Mouse (Mus musculus): ENCODE data around the gene Tab2.
A peak's percentile ranks its signal among the peaks of the same experiment; 100 is the strongest.

Gene Tab2

DNA sequence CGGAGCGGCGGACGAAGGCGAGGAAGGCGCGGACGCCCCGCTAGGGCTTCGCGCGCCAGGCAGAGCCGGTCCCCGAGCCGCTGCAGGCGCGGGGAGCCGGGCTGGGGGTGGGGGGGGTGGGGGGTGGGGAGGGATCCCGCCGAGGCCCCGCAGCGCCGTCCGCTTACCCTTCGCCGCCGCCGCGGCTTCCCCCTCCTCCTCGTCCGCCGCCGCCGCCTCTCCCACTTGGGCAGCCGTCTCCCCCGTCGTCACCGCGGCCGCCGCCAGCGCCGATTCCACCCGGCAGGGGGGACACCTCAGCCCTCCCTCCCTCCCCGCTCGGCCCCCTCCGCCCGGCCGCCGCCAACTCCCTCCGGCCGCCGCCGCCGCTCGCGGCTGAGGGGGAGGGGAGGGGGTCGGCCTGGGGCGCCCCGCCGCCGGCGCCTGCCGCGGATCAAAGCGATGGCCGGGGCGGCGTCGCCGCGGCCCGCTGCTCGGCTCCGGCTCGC lies 352 bp downstream of the Tab2 start:
- peak overlapping the region; percentile 89 for H3K4me3 ChIP-seq (replicated peaks; ENCODE audit: low read length)
- no peaks in the 10 kb centered on the region for H3K36me3 ChIP-seq (ENCODE audit: insufficient read depth, low read length)
- TF ChIP-seq POU5F1 (IDR thresholded peaks at IDR 0.05; ENCODE audit: borderline replicate concordance, low read length) (no peak), NANOG (IDR thresholded peaks at IDR 0.05; ENCODE audit: borderline replicate concordance, low read length) (no peak), CTCF (conservative IDR thresholded peaks at IDR 0.05; ENCODE audit: low read length) (no peak)

DNA sequence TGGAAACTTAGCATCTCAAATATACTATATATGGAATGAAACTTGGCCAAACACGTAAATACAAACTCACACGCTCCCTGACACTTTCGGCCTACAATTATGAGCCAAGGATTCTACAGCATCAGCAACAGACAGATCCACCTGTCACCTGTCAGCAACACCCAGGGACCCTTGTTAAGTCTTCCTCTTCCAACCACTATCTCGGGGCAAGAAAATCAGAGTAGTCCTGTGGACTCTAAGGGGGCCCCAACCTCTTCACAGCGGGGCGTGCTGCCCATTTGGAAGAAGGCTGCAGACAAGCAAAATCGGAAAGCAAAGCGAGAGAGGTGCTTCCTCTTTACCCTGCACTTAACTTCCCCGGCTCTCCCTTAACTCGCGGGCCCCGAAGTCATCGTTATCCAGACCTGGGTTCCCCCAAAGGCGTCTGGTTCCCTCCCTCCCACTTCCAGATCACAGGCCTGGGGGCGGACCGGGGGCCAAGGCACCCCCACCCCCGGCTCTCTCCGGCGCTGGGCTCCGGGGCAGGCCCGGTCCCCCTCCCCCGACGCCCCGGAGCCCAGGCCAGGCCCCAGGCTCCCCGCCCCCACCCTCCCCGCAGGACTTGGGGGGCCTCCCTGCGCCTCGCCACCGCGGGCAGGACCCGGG lies 919 bp downstream of the Tab2 start:
- Histone ChIP-seq H3K36me3 (ENCODE audit: insufficient read depth, low read length) (no peaks in the 10 kb centered on the region), H3K4me1 (replicated peaks; ENCODE audit: low read depth, low read length) (peaks cover 33% of the 10 kb centered on the region), H3K9me3 (ENCODE audit: low read length) (no peaks in the 10 kb centered on the region), H3K4me3 (replicated peaks; ENCODE audit: low read length) (peak overlapping the region; percentile 89), H3K27me3 (ENCODE audit: insufficient read depth, low read length) (no peaks in the 10 kb centered on the region)
- TF ChIP-seq CTCF (conservative IDR thresholded peaks at IDR 0.05; ENCODE audit: low read length) (no peak), NANOG (IDR thresholded peaks at IDR 0.05; ENCODE audit: borderline replicate concordance, low read length) (no peak), POU5F1 (IDR thresholded peaks at IDR 0.05; ENCODE audit: borderline replicate concordance, low read length) (no peak)

More for the DNA sequence above, 352 bp downstream of the Tab2 start:
- no peaks in the 10 kb centered on the region for H3K27me3 ChIP-seq (ENCODE audit: insufficient read depth, low read length)
- H3K9me3 ChIP-seq (ENCODE audit: low read length), result no peaks in the 10 kb centered on the region
- peaks cover 32% of the 10 kb centered on the region for H3K4me1 ChIP-seq (replicated peaks; ENCODE audit: low read depth, low read length)

DNA sequence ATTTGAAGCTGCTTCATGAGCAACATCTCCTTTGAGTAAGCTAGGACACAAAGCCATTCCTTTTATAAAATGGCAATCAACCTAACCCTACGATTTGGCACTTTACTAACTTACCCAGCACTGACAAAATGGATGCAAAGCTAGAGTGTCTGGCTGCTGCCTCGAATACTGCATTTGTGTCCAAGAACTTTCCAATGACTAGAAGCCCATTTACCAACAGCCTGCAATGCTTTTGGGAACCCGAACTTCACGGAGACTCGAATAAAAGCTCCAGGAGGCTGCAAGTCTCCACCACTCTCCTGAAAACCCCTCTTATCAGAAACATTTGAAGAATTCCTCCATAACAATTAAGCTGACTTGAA lies 1.4 kb downstream of the Tab2 start:
- H3K4me3 ChIP-seq (replicated peaks; ENCODE audit: low read length), result peak overlapping the region; percentile 89

DNA sequence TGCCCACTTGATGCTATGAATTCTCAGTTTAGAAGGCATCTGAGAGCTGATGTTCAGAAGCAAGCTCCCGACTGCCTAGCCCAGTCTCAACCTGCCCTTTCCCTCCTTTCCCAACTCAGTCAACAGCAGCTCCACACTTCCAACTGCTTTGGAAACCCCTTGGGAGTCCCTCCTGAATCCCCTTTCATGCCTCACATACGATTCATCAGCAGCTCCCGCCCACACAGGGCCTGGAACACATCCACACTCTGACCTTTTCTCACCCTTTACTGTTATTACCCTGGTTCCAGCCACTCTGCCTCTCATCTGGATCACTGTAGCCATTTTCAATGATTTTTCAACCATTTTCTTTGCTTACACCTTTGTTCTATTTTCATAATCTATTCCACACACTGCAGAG lies 13.0 kb downstream of the Tab2 start:
- TF ChIP-seq POU5F1 (IDR thresholded peaks at IDR 0.05; ENCODE audit: borderline replicate concordance, low read length) (no peak), NANOG (IDR thresholded peaks at IDR 0.05; ENCODE audit: borderline replicate concordance, low read length) (no peak), CTCF (conservative IDR thresholded peaks at IDR 0.05; ENCODE audit: low read length) (no peak)
- no peaks in the 10 kb centered on the region for H3K9me3 ChIP-seq (ENCODE audit: low read length)
- 0 out of 2 replicates have a peak, but pooled peaks cover 6% of the 10 kb centered on the region for H3K36me3 ChIP-seq (ENCODE audit: insufficient read depth, low read length)
- no peaks in the 10 kb centered on the region for H3K27me3 ChIP-seq (ENCODE audit: insufficient read depth, low read length)
- peaks cover 11% of the 10 kb centered on the region for H3K4me1 ChIP-seq (replicated peaks; ENCODE audit: low read depth, low read length)
- no peak overlapping the region for H3K4me3 ChIP-seq (replicated peaks; ENCODE audit: low read length)

More for the DNA sequence above, 1.4 kb downstream of the Tab2 start:
- H3K4me1 ChIP-seq (replicated peaks; ENCODE audit: low read depth, low read length), result peaks cover 36% of the 10 kb centered on the region
- H3K36me3 ChIP-seq (ENCODE audit: insufficient read depth, low read length), result no peaks in the 10 kb centered on the region
- H3K27me3 ChIP-seq (ENCODE audit: insufficient read depth, low read length), result no peaks in the 10 kb centered on the region
- no peaks in the 10 kb centered on the region for H3K9me3 ChIP-seq (ENCODE audit: low read length)
- TF ChIP-seq NANOG (IDR thresholded peaks at IDR 0.05; ENCODE audit: borderline replicate concordance, low read length), result no peak
- TF ChIP-seq POU5F1 (IDR thresholded peaks at IDR 0.05; ENCODE audit: borderline replicate concordance, low read length), result no peak
- TF ChIP-seq CTCF (conservative IDR thresholded peaks at IDR 0.05; ENCODE audit: low read length), result no peak

DNA sequence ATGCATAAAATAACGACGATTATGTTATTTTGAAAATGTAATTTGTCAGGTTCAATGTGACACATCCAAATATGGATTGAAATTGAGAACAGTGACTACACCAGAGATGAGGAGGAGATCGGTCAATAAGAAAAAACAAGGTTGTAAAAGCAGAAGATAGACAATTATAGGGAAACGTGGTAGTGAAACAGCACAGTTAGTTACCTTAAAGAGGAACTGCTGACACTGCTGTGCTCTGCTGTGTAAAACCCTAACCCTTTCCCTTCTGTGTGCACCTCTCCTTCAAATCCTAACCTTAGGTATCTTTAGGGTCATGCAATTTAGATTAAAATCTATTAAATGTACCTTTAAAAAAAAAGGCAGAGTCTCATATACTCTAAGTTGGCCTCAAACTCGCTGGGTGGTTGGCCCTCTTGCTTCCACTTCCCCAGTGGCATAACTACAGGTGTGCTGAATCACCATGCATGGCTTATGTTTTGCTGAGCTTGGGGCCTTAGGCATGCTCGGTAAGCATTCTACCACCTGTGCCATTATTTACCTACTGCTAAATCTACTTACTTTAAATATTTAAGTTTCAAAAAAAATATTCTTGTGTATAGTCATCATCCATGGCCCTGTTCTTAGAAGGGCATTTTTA lies 19.4 kb downstream of the Tab2 start:
- H3K27me3 ChIP-seq (ENCODE audit: insufficient read depth, low read length), result no peaks in the 10 kb centered on the region
- H3K36me3 ChIP-seq (ENCODE audit: insufficient read depth, low read length), result peaks cover 5% of the 10 kb centered on the region; the same call in 1 of the 2 replicates
- no peak overlapping the region for H3K4me3 ChIP-seq (replicated peaks; ENCODE audit: low read length)
- no peak for TF ChIP-seq CTCF (conservative IDR thresholded peaks at IDR 0.05; ENCODE audit: low read length)
- TF ChIP-seq POU5F1 (IDR thresholded peaks at IDR 0.05; ENCODE audit: borderline replicate concordance, low read length), result no peak
- no peak for TF ChIP-seq NANOG (IDR thresholded peaks at IDR 0.05; ENCODE audit: borderline replicate concordance, low read length)
- H3K4me1 ChIP-seq (replicated peaks; ENCODE audit: low read depth, low read length), result no peaks in the 10 kb centered on the region
- no peaks in the 10 kb centered on the region for H3K9me3 ChIP-seq (ENCODE audit: low read length)

DNA sequence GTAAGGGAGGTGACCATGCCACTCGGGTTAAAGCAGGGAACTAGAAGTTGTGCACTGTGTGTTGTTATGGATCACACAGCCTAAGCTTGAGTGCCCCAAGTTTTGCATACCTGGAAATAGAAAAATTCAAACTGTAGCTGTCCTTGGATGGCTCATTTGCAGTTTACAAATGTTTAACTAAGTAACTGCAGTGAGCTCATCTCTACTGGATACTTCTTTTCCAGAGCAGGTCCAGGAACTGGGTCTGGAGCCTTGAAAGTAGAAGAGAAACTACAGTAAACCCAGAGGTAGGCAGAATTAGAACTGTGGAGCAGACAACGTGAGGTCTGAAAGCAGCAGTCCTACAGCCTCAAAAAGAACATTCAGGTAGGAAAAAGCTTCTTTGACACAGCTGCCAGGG lies 23.1 kb downstream of the Tab2 start:
- H3K9me3 ChIP-seq (ENCODE audit: low read length), result no peaks in the 10 kb centered on the region
- peaks cover 5% of the 10 kb centered on the region; the same call in 1 of the 2 replicates for H3K36me3 ChIP-seq (ENCODE audit: insufficient read depth, low read length)
- no peak overlapping the region for H3K4me3 ChIP-seq (replicated peaks; ENCODE audit: low read length)
- H3K27me3 ChIP-seq (ENCODE audit: insufficient read depth, low read length), result no peaks in the 10 kb centered on the region
- no peaks in the 10 kb centered on the region for H3K4me1 ChIP-seq (replicated peaks; ENCODE audit: low read depth, low read length)
- TF ChIP-seq NANOG (IDR thresholded peaks at IDR 0.05; ENCODE audit: borderline replicate concordance, low read length), result no peak
- TF ChIP-seq POU5F1 (IDR thresholded peaks at IDR 0.05; ENCODE audit: borderline replicate concordance, low read length), result no peak
- no peak for TF ChIP-seq CTCF (conservative IDR thresholded peaks at IDR 0.05; ENCODE audit: low read length)

DNA sequence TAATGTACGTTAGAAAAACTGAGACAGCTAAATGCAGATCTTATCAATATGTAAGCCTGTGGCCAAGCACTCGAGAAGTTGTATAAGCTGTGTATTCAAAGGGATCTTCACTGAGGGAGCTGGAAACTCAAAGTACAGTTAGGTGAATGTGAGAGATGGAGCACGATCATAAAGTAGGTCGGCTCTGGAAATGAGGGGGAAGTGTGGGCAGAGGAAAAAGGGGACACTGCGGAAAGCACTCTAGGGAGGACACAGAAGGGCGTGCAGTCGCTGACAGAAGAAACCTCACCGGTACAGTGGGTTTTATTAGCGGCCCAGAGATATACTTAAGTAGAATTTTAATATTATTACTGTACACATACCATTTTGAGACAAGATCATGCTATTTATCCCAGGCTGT lies 27.0 kb downstream of the Tab2 start:
- H3K27me3 ChIP-seq (ENCODE audit: insufficient read depth, low read length), result no peaks in the 10 kb centered on the region
- H3K9me3 ChIP-seq (ENCODE audit: low read length), result no peaks in the 10 kb centered on the region
- no peak for TF ChIP-seq POU5F1 (IDR thresholded peaks at IDR 0.05; ENCODE audit: borderline replicate concordance, low read length)
- no peak for TF ChIP-seq NANOG (IDR thresholded peaks at IDR 0.05; ENCODE audit: borderline replicate concordance, low read length)
- TF ChIP-seq CTCF (conservative IDR thresholded peaks at IDR 0.05; ENCODE audit: low read length), result no peak
- H3K4me3 ChIP-seq (replicated peaks; ENCODE audit: low read length), result no peak overlapping the region
- H3K36me3 ChIP-seq (ENCODE audit: insufficient read depth, low read length), result peaks cover 11% of the 10 kb centered on the region; the same call in 1 of the 2 replicates
- H3K4me1 ChIP-seq (replicated peaks; ENCODE audit: low read depth, low read length), result peaks cover 11% of the 10 kb centered on the region

DNA sequence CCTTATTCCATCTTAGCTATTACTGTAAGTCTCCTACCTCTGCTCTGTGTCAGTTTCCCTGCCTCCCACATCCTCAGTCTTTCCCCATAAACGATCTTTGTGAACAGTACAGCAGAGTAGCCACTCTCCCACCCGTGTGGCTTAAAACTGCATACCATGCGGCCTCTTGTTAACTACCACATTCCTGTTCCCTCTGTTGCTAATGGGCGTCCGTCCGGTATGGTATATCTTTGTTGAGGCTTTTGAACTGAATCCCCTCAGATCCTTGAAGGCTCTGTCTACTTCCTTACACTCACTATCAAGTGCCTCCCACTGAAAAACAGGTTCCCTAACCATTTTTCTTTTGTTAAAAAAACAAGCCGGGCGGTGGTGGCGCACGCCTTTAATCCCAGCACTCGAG lies 30.5 kb downstream of the Tab2 start:
- Histone ChIP-seq H3K4me3 (replicated peaks; ENCODE audit: low read length) (no peak overlapping the region), H3K36me3 (ENCODE audit: insufficient read depth, low read length) (peaks cover 32% of the 10 kb centered on the region)

More for the DNA sequence above, 30.5 kb downstream of the Tab2 start:
- H3K27me3 ChIP-seq (ENCODE audit: insufficient read depth, low read length), result no peaks in the 10 kb centered on the region
- H3K9me3 ChIP-seq (ENCODE audit: low read length), result no peaks in the 10 kb centered on the region
- TF ChIP-seq NANOG (IDR thresholded peaks at IDR 0.05; ENCODE audit: borderline replicate concordance, low read length), result no peak
- no peak for TF ChIP-seq POU5F1 (IDR thresholded peaks at IDR 0.05; ENCODE audit: borderline replicate concordance, low read length)
- TF ChIP-seq CTCF (conservative IDR thresholded peaks at IDR 0.05; ENCODE audit: low read length), result no peak
- peaks cover 11% of the 10 kb centered on the region for H3K4me1 ChIP-seq (replicated peaks; ENCODE audit: low read depth, low read length)

Measured in E14TG2a.4 (cell line).